Mouse (Mus musculus): ENCODE data around the gene Ttc13. TPM values are rescaled to one million over a fixed set of nuclear protein-coding genes. Genes with fewer than 3 reads are reported as not detected.

Ttc13 gene
- total and polyA plus RNA-seq, 3 experiments: 9.2 to 35.5 (median 35.1) TPM

DNA sequence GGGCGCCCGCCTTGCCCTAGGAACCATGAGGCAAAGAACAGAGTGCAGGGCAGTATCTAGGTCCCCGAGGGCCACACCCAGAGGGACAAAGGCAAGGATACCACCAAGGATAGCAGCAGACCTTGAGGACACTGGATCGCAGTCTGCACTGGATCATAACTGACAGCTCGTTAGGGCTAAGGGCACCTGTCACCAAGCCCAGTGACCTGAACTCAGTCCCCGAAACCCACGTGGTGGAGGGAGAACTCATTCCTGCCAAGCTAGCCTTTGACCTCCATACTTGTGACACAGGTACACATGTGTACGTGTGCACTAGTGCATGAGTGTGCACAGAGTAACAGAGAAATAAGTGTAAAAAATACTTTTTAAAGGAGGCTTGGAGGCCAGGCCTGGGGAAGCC lies 6.0 kb downstream of the Ttc13 start:
- Histone ChIP-seq H3K4me3 (ENCODE audit: low read depth, low read length) (no peak overlapping the region), H3K9me3 (replicated peaks) (no peaks in the 10 kb centered on the region), H3K27me3 (ENCODE audit: insufficient read depth, low read length) (no peaks in the 10 kb centered on the region), H3K4me1 (ENCODE audit: insufficient read depth, low read depth, low read length) (peaks cover 12% of the 10 kb centered on the region), H3K36me3 (replicated peaks) (peaks cover 77% of the 10 kb centered on the region)
- DNase-seq (ENCODE audit: low spot score): no peak
- ATAC-seq (ENCODE audit: extremely low read depth, insufficient number of reproducible peaks, low FRiP score, poor library complexity, severe bottlenecking): no peak
- TF ChIP-seq CTCF (IDR thresholded peaks at IDR 0.05; ENCODE audit: low read depth, low read length) (no peak), POLR2AphosphoS5 (IDR thresholded peaks at IDR 0.05; ENCODE audit: insufficient replicate concordance, low read depth, low read length) (no peak), GATA1 (IDR thresholded peaks at IDR 0.05; ENCODE audit: borderline replicate concordance, low read length) (no peak), TAL1 (conservative IDR thresholded peaks at IDR 0.05; ENCODE audit: low read depth, low read length) (no peak), GATA2 (IDR thresholded peaks at IDR 0.05; ENCODE audit: borderline replicate concordance, low read depth, low read length) (no peak)

DNA sequence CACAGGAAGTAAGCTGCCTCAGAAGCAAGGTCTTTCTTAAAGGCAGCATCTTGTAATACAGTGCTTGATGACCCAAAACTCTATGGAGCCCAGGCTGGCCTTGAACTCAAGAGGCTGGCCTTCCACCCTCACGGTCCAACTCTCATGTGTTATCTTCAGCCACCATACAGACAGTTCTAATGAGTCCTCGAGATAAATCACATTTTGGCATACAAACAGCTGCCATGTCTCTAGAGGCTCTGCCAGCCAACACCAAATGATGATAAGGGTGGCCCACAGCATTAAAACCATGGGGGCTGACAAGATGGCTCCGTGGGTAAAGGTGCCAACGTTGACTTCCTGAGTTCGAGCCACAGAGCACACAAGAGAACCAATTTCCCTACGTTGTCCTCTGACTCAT lies 8.6 kb downstream of the Ttc13 start:
- DNase-seq (ENCODE audit: low spot score): no peak

DNA sequence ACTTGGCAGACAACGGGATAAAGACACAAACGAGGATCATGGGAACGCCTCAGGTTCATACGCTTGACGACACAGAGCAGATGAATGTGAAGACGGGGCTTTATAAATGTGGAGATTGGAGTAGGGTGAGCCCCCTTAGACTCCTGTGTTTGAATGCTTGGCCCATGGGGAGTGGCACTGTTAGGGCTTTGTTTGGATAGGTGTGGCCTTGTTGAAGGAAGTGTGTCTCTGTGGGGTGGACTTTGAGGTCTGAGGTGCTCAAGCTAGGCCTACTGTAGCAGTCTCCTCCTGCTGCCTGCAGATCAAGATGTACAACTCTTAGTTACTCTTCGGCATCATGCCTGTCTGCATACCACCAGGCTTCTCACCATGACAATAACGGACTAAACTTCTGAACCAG lies 16.0 kb downstream of the Ttc13 start:
- H3K27me3 ChIP-seq (ENCODE audit: insufficient read depth, low read length): no peaks in the 10 kb centered on the region
- DNase-seq (ENCODE audit: low spot score) (no peak), ATAC-seq (ENCODE audit: extremely low read depth, insufficient number of reproducible peaks, low FRiP score, poor library complexity, severe bottlenecking) (no peak)
- H3K4me1 ChIP-seq (ENCODE audit: insufficient read depth, low read depth, low read length): no peaks in the 10 kb centered on the region
- H3K4me3 ChIP-seq (ENCODE audit: low read depth, low read length): no peak overlapping the region
- TF ChIP-seq POLR2AphosphoS5 (IDR thresholded peaks at IDR 0.05; ENCODE audit: insufficient replicate concordance, low read depth, low read length) (no peak), GATA2 (IDR thresholded peaks at IDR 0.05; ENCODE audit: borderline replicate concordance, low read depth, low read length) (no peak), CTCF (IDR thresholded peaks at IDR 0.05; ENCODE audit: low read depth, low read length) (no peak), GATA1 (IDR thresholded peaks at IDR 0.05; ENCODE audit: borderline replicate concordance, low read length) (no peak), TAL1 (conservative IDR thresholded peaks at IDR 0.05; ENCODE audit: low read depth, low read length) (no peak)
- no peaks in the 10 kb centered on the region for H3K9me3 ChIP-seq (replicated peaks)
- H3K36me3 ChIP-seq (replicated peaks): peaks cover 90% of the 10 kb centered on the region

More for the DNA sequence above, 8.6 kb downstream of the Ttc13 start:
- H3K4me1 ChIP-seq (ENCODE audit: insufficient read depth, low read depth, low read length): no peaks in the 10 kb centered on the region
- peaks cover 88% of the 10 kb centered on the region for H3K36me3 ChIP-seq (replicated peaks)
- no peak for ATAC-seq (ENCODE audit: extremely low read depth, insufficient number of reproducible peaks, low FRiP score, poor library complexity, severe bottlenecking)
- no peaks in the 10 kb centered on the region for H3K27me3 ChIP-seq (ENCODE audit: insufficient read depth, low read length)
- TF ChIP-seq GATA1 (IDR thresholded peaks at IDR 0.05; ENCODE audit: borderline replicate concordance, low read length): no peak
- no peak for TF ChIP-seq GATA2 (IDR thresholded peaks at IDR 0.05; ENCODE audit: borderline replicate concordance, low read depth, low read length)
- TF ChIP-seq POLR2AphosphoS5 (IDR thresholded peaks at IDR 0.05; ENCODE audit: insufficient replicate concordance, low read depth, low read length): no peak
- TF ChIP-seq TAL1 (conservative IDR thresholded peaks at IDR 0.05; ENCODE audit: low read depth, low read length): no peak
- no peak for TF ChIP-seq CTCF (IDR thresholded peaks at IDR 0.05; ENCODE audit: low read depth, low read length)
- H3K9me3 ChIP-seq (replicated peaks): no peaks in the 10 kb centered on the region
- no peak overlapping the region for H3K4me3 ChIP-seq (ENCODE audit: low read depth, low read length)

DNA sequence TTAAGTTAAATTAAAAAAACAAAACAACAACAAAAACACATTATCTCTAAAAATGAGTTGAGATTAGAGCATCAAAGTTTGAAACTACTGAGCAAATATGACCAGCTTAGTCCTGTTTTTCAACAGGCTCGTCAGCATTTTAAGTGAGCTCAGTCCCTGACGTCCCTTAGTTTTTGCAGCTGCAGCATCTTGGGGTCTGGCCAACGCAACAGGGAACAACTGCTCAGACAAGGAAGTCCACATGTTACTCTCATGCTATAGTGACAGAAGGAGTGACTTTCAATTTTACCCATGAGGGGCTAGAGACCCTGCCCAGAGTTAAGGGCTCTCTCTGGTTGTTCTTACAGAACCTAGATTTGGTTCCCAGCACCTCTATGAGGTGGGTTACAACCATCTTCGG lies 17.4 kb downstream of the Ttc13 start:
- ATAC-seq (ENCODE audit: extremely low read depth, insufficient number of reproducible peaks, low FRiP score, poor library complexity, severe bottlenecking) (no peak), DNase-seq (ENCODE audit: low spot score) (no peak)
- no peaks in the 10 kb centered on the region for H3K4me1 ChIP-seq (ENCODE audit: insufficient read depth, low read depth, low read length)
- peaks cover 91% of the 10 kb centered on the region for H3K36me3 ChIP-seq (replicated peaks)
- TF ChIP-seq CTCF (IDR thresholded peaks at IDR 0.05; ENCODE audit: low read depth, low read length) (no peak), GATA1 (IDR thresholded peaks at IDR 0.05; ENCODE audit: borderline replicate concordance, low read length) (no peak), TAL1 (conservative IDR thresholded peaks at IDR 0.05; ENCODE audit: low read depth, low read length) (no peak), GATA2 (IDR thresholded peaks at IDR 0.05; ENCODE audit: borderline replicate concordance, low read depth, low read length) (no peak), POLR2AphosphoS5 (IDR thresholded peaks at IDR 0.05; ENCODE audit: insufficient replicate concordance, low read depth, low read length) (no peak)
- no peaks in the 10 kb centered on the region for H3K9me3 ChIP-seq (replicated peaks)
- H3K27me3 ChIP-seq (ENCODE audit: insufficient read depth, low read length): no peaks in the 10 kb centered on the region
- no peak overlapping the region for H3K4me3 ChIP-seq (ENCODE audit: low read depth, low read length)

DNA sequence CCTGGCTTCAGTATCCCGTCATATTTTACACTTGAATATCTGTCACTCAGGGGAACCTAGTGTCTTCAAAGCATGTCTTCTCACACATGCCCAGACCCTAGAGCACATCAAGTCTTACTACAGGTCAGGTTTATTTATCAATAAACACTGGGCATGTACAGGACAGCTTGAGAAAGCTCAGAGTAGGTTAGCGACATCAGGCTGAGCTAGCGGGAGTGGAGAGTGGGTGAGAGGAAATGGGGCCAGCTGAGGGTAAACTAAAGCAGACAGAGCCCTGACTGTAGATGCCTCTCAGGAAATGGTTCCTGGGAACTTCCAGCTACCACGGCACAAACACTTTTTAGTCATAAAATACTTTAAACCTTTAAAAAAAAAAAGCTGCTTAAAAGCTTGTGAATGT lies 18.3 kb downstream of the Ttc13 start:
- no peaks in the 10 kb centered on the region for H3K4me1 ChIP-seq (ENCODE audit: insufficient read depth, low read depth, low read length)
- H3K9me3 ChIP-seq (replicated peaks): no peaks in the 10 kb centered on the region
- DNase-seq (ENCODE audit: low spot score): no peak
- H3K36me3 ChIP-seq (replicated peaks): peaks cover 89% of the 10 kb centered on the region
- H3K27me3 ChIP-seq (ENCODE audit: insufficient read depth, low read length): no peaks in the 10 kb centered on the region
- no peak overlapping the region for H3K4me3 ChIP-seq (ENCODE audit: low read depth, low read length)
- TF ChIP-seq GATA1 (IDR thresholded peaks at IDR 0.05; ENCODE audit: borderline replicate concordance, low read length) (no peak), CTCF (IDR thresholded peaks at IDR 0.05; ENCODE audit: low read depth, low read length) (no peak), POLR2AphosphoS5 (IDR thresholded peaks at IDR 0.05; ENCODE audit: insufficient replicate concordance, low read depth, low read length) (no peak), TAL1 (conservative IDR thresholded peaks at IDR 0.05; ENCODE audit: low read depth, low read length) (no peak), GATA2 (IDR thresholded peaks at IDR 0.05; ENCODE audit: borderline replicate concordance, low read depth, low read length) (no peak)
- no peak for ATAC-seq (ENCODE audit: extremely low read depth, insufficient number of reproducible peaks, low FRiP score, poor library complexity, severe bottlenecking)

DNA sequence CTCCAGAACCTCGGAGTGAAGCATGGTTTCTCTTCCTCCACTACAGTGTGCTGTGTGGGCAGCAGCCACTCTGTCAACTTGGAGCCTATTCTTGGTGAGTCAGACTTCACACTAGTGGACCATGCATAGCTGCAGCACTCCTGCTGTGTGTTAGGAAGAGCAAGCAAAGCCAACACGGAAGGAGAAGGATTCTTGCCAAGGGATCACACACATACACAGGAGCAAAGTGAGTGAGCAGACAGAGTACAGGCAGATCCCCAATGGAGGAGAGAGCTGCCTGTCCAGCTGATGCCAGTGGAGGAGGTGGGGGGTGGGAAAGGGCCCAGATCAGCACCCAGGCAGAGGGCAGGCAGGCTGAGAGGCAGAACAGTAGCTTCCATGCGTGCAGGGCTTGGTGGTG lies 19.6 kb downstream of the Ttc13 start:
- Histone ChIP-seq H3K36me3 (replicated peaks) (peaks cover 91% of the 10 kb centered on the region), H3K4me3 (ENCODE audit: low read depth, low read length) (no peak overlapping the region), H3K27me3 (ENCODE audit: insufficient read depth, low read length) (no peaks in the 10 kb centered on the region), H3K9me3 (replicated peaks) (no peaks in the 10 kb centered on the region), H3K4me1 (ENCODE audit: insufficient read depth, low read depth, low read length) (no peaks in the 10 kb centered on the region)
- DNase-seq (ENCODE audit: low spot score): no peak
- no peak for TF ChIP-seq CTCF (IDR thresholded peaks at IDR 0.05; ENCODE audit: low read depth, low read length)
- TF ChIP-seq TAL1 (conservative IDR thresholded peaks at IDR 0.05; ENCODE audit: low read depth, low read length): no peak
- no peak for TF ChIP-seq GATA1 (IDR thresholded peaks at IDR 0.05; ENCODE audit: borderline replicate concordance, low read length)
- no peak for TF ChIP-seq POLR2AphosphoS5 (IDR thresholded peaks at IDR 0.05; ENCODE audit: insufficient replicate concordance, low read depth, low read length)
- no peak for TF ChIP-seq GATA2 (IDR thresholded peaks at IDR 0.05; ENCODE audit: borderline replicate concordance, low read depth, low read length)
- no peak for ATAC-seq (ENCODE audit: extremely low read depth, insufficient number of reproducible peaks, low FRiP score, poor library complexity, severe bottlenecking)
